23 mouse cellular contexts compared by ENCODE assay signal in genomic region chr11:93950045-93950444, GRCm38 (mm10). TPM values are rescaled to one million over a fixed set of nuclear protein-coding genes. Genes with fewer than 3 reads are reported as not detected.
DNase-seq lines count a peak whose midpoint lies in the region; ATAC-seq and TF ChIP-seq lines count a peak whose summit lies in the region.
"Had no signal": no experiment of that assay in that cellular context is flagged by ENCODE, and none has a peak within 500 bp of the region (broad histone marks: within the 10 kb centered on the region; RNA-seq: fewer than 3 reads in every experiment).

No protein-coding gene starts in this region.

- no peak overlapping the region for H3K9ac ChIP-seq in kidney, embryonic 16.5 days (replicated peaks; ENCODE audit: low read length)
- H3K9ac ChIP-seq in intestine, postnatal 0 days (ENCODE audit: low read depth, low read length) = no peak overlapping the region
- H3K9ac ChIP-seq: embryonic facial prominence, embryonic 12.5 days; forebrain, postnatal 0 days; heart, embryonic 15.5 days; hindbrain, embryonic 15.5 days; lung, embryonic 14.5 days; midbrain, embryonic 15.5 days; neural tube, embryonic 13.5 days had no signal

- no peaks in the 10 kb centered on the region for H3K27me3 ChIP-seq in kidney, embryonic 16.5 days (ENCODE audit: insufficient read depth, low read length)
- no peaks in the 10 kb centered on the region for H3K27me3 ChIP-seq in intestine, postnatal 0 days (replicated peaks; ENCODE audit: control insufficient read depth, insufficient read depth, low read length)
- H3K27me3 ChIP-seq: embryonic facial prominence, embryonic 12.5 days; heart, embryonic 15.5 days; hindbrain, embryonic 15.5 days; midbrain, embryonic 15.5 days; neural tube, embryonic 13.5 days had no signal

- peak; percentile 19 for TF ChIP-seq CTCF in left cerebral cortex, adult 2 months (IDR thresholded peaks at IDR 0.05)
- peak; percentile 55 for TF ChIP-seq CTCF in intestine, postnatal 0 days (IDR thresholded peaks at IDR 0.05; ENCODE audit: low read depth)

- H3K27ac ChIP-seq in kidney, embryonic 16.5 days (ENCODE audit: low read length) = no peak overlapping the region
- H3K27ac ChIP-seq in left cerebral cortex, adult 2 months = no peak overlapping the region
- H3K27ac ChIP-seq in intestine, postnatal 0 days (ENCODE audit: low read depth, low read length) = 0 out of 2 replicates have a peak overlapping the region, but pooled peaks have one; percentile 28
- H3K27ac ChIP-seq: embryonic facial prominence, embryonic 12.5 days; heart, embryonic 15.5 days; hindbrain, embryonic 15.5 days; midbrain, embryonic 15.5 days; neural tube, embryonic 13.5 days had no signal

- H3K9me3 ChIP-seq in kidney, embryonic 16.5 days (ENCODE audit: low read length) = no peaks in the 10 kb centered on the region
- no peaks in the 10 kb centered on the region for H3K9me3 ChIP-seq in intestine, postnatal 0 days (ENCODE audit: control insufficient read depth)
- H3K9me3 ChIP-seq: embryonic facial prominence, embryonic 12.5 days; heart, embryonic 15.5 days; hindbrain, embryonic 15.5 days; midbrain, embryonic 15.5 days; neural tube, embryonic 13.5 days had no signal

- H3K4me1 ChIP-seq in kidney, embryonic 16.5 days (ENCODE audit: insufficient read depth, low read length) = peaks cover 29% of the 10 kb centered on the region
- no peaks in the 10 kb centered on the region for H3K4me1 ChIP-seq in intestine, postnatal 0 days (replicated peaks; ENCODE audit: control insufficient read depth, insufficient read depth, low read length)

- intact Hi-C loops in left cerebral cortex, adult 2 months (cut with DNase I) = no loop called here
- intact Hi-C loops in left cerebral cortex, postnatal 10 days (cut with DNase I) = no loop called here

- H3K4me3 ChIP-seq in kidney, embryonic 16.5 days (ENCODE audit: low read length) = no peak overlapping the region
- H3K4me3 ChIP-seq in left cerebral cortex, adult 2 months = no peak overlapping the region
- H3K4me3 ChIP-seq in intestine, postnatal 0 days (ENCODE audit: low read depth, low read length) = no peak overlapping the region
- H3K4me3 ChIP-seq: embryonic facial prominence, embryonic 12.5 days; heart, embryonic 15.5 days; hindbrain, embryonic 15.5 days; midbrain, embryonic 15.5 days; myocyte; neural tube, embryonic 13.5 days had no signal

- peaks cover 43% of the 10 kb centered on the region for H3K36me3 ChIP-seq in kidney, embryonic 16.5 days (ENCODE audit: insufficient read depth, low read length)
- peaks cover 37% of the 10 kb centered on the region for H3K36me3 ChIP-seq in intestine, postnatal 0 days (ENCODE audit: control insufficient read depth, insufficient read depth)

- no peak for ATAC-seq in kidney, embryonic 16.5 days (ENCODE audit: low FRiP score, low TSS enrichment)
- peak; percentile 83 for ATAC-seq in intestine, postnatal 0 days
- ATAC-seq: activated CD4-positive, CD25-positive, alpha-beta regulatory T cell, adult 4 months; forebrain, postnatal 0 days; midbrain, embryonic 15.5 days had no signal

- no peak overlapping the region for H3K4me2 ChIP-seq in kidney, embryonic 16.5 days (replicated peaks; ENCODE audit: low read depth, low read length)
- no peak overlapping the region for H3K4me2 ChIP-seq in intestine, postnatal 0 days (replicated peaks; ENCODE audit: low read depth)
- H3K4me2 ChIP-seq: embryonic facial prominence, embryonic 12.5 days; heart, embryonic 15.5 days; hindbrain, embryonic 15.5 days; lung, embryonic 14.5 days; midbrain, embryonic 15.5 days; neural tube, embryonic 13.5 days had no signal

- peak; percentile 50 to 66 for DNase-seq in kidney, adult 8-10 months
- no peak for DNase-seq in left cerebral cortex, adult 2 months (ENCODE audit: extremely low spot score in 1 of 2, low spot score in 2 of 2)
- no peak for DNase-seq in left cerebral cortex, postnatal 10 days (ENCODE audit: extremely low spot score in 1 of 2, low spot score in 2 of 2)
- peak; percentile 26 for DNase-seq in 416B (ENCODE audit: low read depth)
- DNase-seq in spleen, adult 18-20 months = no peak
- DNase-seq: adrenal gland, adult 8-10 months; cerebellum, adult 18-20 months; cerebellum, postnatal 25 days; forebrain, postnatal 0 days; gastrocnemius, postnatal 25 days; heart, postnatal 4 days; lung, embryonic 14.5 days; lung, postnatal 4 days; thymus, postnatal 14 days had no signal

- 76% methylated on average over 1 of the region's 1 CpGs for whole genome bisulfite sequencing in kidney, embryonic 16.5 days
- 36% methylated on average over 1 of the region's 1 CpGs for WGBS in intestine, postnatal 0 days

RNA-seq across cellular contexts. Expression of gene Nme2, which starts 6.0 kb away (rescaled TPM):
- 234 and 281 TPM in 2 replicates for polyA plus RNA-seq in kidney, embryonic 16.5 days (2015; fragmentation: Nextera tagmentation; extraction: Ambion mirVana)
- total RNA-seq in left cerebral cortex, adult 2 months (2021) = 10 to 100 TPM; 72.6 to 83.4 TPM
- total RNA-seq in left cerebral cortex, postnatal 10 days (2021) = 100 to 1,000 TPM; 200 to 228 TPM
- 370 and 400 TPM in 2 replicates for polyA plus RNA-seq in intestine, postnatal 0 days (2015; fragmentation: Nextera tagmentation; extraction: Ambion mirVana)

RNA-seq across cellular contexts. Expression of gene Gm20390, which starts 18.0 kb away (rescaled TPM):
- polyA plus RNA-seq in kidney, embryonic 16.5 days (2015; fragmentation: Nextera tagmentation; extraction: Ambion mirVana) = 404 and 448 TPM in 2 replicates
- 10 to 100 TPM; 85.3 to 97.9 TPM for total RNA-seq in left cerebral cortex, adult 2 months (2021)
- total RNA-seq in left cerebral cortex, postnatal 10 days (2021) = 100 to 1,000 TPM; 147 to 154 TPM
- polyA plus RNA-seq in intestine, postnatal 0 days (2015; fragmentation: Nextera tagmentation; extraction: Ambion mirVana) = 228 and 239 TPM in 2 replicates

RNA-seq across cellular contexts. Expression of gene Nme1, which starts 18.3 kb away (rescaled TPM):
- polyA plus RNA-seq in kidney, embryonic 16.5 days (2015; fragmentation: Nextera tagmentation; extraction: Ambion mirVana) = 162 and 174 TPM in 2 replicates
- total RNA-seq in left cerebral cortex, adult 2 months (2021) = 100 to 1,000 TPM; 104 to 111 TPM
- total RNA-seq in left cerebral cortex, postnatal 10 days (2021) = 100 to 1,000 TPM; 120 to 124 TPM
- polyA plus RNA-seq in intestine, postnatal 0 days (2015; fragmentation: Nextera tagmentation; extraction: Ambion mirVana) = 132 and 146 TPM in 2 replicates

RNA-seq across cellular contexts. Expression of gene Spag9, which starts 45.8 kb away (rescaled TPM):
- polyA plus RNA-seq in kidney, embryonic 16.5 days (2015; fragmentation: Nextera tagmentation; extraction: Ambion mirVana) = 29.7 and 38.4 TPM in 2 replicates
- total RNA-seq in left cerebral cortex, adult 2 months (2021) = 100 to 1,000 TPM; 289 to 291 TPM
- 100 to 1,000 TPM; 236 to 246 TPM for total RNA-seq in left cerebral cortex, postnatal 10 days (2021)
- polyA plus RNA-seq in intestine, postnatal 0 days (2015; fragmentation: Nextera tagmentation; extraction: Ambion mirVana) = 64.1 and 72.3 TPM in 2 replicates

Comparison
In these comparisons a context has a peak if more than half of its experiments do, and no peak if none do; other contexts are left out.
1. DNase-seq: peak in kidney, adult 8-10 months (2 of 2) and 416B (single experiment); none in left cerebral cortex, adult 2 months (0 of 2), left cerebral cortex, postnatal 10 days (0 of 2) and spleen, adult 18-20 months (0 of 2).